Mouse (Mus musculus) gastrocnemius, postnatal 36 days (tissue): ENCODE results near the gene Smad3. TPM values are rescaled to one million over a fixed set of nuclear protein-coding genes. Genes with fewer than 3 reads are reported as not detected.

ENCODE experiments used
- DNase-seq, 2 experiments: peaks; one replicate each; pipeline ENCODE4 v3.0.0; 2022
- intact Hi-C: fragments of 180-260 bp; cut with DNase I; formaldehyde crosslinking; loops from one replicate; pipeline ENCODE4 v1.15.1; 2025
- total RNA-seq, 2 experiments: library from RNA; stranded (reverse); gene quantifications; 2 replicates each; pipeline ENCODE4 v1.2.3; 2021

The Smad3 gene
- total RNA-seq, 2 experiments from 2014 or later: 46.3 to 56.9 TPM

GRCm38 (mm10) chr9:63776735-63777134 is 18.9 kb upstream of the Smad3 start:
- no peak for DNase-seq
- intact Hi-C loops: no loop called here

- intact Hi-C loops: loop anchor here (5.0 kb wide), 1 partner anchor 62 kb away; no protein-coding TSS in a partner anchor
Observed at GRCm38 (mm10) chr9:63774854-63775483, 17.2 kb upstream of the Smad3 start.

GRCm38 (mm10) chr9:63772452-63772851 is 14.7 kb upstream of the Smad3 start:
- no peak for DNase-seq
- intact Hi-C loops: loop anchor here (5.0 kb wide), 1 partner anchor 65 kb away; no protein-coding TSS in a partner anchor

More at GRCm38 (mm10) chr9:63774854-63775483, 17.2 kb upstream of the Smad3 start:
- no peak for DNase-seq

DNA sequence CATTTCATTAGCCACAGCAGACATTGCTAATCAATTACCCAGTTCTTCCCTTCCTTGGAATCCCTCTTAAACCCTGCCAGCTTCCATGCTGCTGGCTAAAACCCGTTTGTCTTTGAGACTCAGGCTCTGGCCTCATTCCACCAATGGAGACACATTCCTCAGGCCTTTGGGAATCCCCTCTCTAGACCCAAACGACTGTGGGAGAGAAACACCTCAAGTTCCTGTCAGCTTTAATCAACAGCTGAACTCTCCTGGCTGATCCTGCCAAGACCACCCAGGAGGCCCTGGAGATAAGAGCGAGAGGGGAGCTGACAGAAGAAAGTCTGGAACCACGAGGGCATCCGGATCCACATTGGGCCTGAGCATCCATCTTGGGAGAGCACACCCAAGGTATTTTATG is 13.9 kb upstream of the Smad3 start:
- no peak for DNase-seq
- intact Hi-C loops: loop anchor here (5.0 kb wide), 1 partner anchor 66 kb away; no protein-coding TSS in a partner anchor

DNA sequence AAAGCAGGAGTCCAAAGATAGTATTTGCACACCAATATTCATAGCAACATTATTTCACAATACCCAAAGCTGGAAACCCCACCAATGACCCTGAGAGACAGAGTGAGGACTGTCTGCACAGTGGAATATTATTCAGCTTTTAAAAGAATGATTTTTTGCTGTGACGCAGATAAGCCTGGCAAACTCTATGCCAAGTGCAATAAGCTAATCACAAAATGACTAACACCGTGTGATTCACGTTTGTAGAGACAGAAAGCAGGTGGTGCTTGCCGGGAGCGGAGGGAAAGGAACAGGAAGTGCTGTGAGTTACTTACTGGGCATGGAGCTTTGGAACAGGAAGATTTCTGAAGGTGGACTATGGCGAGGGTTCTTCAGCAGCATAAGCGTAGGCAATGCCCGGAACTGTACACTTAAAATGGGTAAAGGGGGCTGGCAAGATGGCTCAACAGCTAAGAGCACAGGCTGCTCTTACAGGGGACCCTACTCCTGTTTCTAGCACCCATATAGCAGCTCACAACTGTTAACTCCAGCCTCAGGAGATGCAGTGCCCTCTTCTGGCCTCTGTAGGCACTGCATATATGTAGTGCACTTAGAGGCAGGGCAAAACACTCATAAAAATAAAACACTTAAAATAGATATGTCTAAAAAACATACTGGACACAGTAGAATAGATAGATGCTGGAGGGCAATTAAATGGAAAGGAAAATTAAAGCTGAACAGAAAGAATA is 3.7 kb upstream of the Smad3 start:
- no peak for DNase-seq
- intact Hi-C loops: loop anchor here (5.0 kb wide), 1 partner anchor 81 kb away; no protein-coding TSS in a partner anchor

DNA sequence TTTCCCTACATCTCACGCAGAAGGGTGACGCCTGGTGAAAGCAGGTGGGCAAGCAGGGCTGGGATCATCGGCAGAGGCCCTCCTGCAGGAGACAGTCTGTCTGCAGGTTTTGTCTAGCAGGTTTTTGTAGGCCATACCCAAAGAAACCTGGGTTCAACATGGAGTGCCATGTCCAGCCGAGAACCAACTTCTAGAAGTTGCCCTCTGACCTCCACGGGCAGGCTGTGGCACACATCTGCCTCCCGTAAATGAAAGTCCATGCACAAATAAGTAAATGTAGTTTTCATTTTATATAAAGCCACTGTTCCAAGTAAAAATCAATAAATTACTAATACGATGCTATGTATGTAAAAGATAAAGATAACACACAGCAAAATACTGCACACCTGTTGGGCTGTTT is 3.0 kb upstream of the Smad3 start:
- no peak for DNase-seq
- intact Hi-C loops: loop anchor here (5.0 kb wide), 1 partner anchor 82 kb away; no protein-coding TSS in a partner anchor

DNA sequence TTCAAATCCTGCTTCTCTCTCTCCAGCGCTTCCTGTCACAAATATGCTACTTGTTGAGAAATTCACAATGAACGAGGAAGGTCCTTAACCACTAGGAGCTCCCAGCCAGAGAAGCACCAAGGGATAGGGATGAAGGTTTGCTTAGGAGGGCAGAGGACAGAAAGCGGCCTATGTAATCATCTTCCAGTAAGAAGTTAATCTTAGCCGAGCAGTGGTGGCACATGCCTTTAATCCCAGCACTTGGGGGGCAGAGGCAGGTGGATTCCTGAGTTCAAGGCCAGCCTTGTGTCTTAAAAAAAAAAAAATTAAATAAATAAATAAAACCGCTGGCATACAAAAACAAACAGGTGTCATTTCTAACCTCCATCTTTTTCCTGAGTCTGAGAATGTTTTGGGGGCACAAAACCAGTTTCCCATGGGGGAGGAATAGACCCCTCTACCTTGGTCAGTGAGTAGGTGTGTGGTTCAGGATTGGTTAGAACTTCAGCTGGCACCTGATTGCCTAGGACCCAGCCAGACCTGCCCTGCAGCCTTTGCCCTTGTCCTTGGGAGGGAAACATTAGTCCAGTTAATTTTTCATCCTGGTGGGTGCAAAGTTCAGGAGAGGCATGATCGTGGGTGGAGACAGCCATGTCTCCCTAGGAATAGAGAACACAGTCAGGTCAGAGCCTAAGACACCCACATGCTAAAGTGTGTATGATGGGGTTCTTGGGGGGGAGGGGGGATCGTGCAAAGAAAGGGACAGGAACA is 2.4 kb upstream of the Smad3 start:
- intact Hi-C loops: loop anchor here (2.0 to 5.0 kb wide), 2 partner anchors 21 to 82 kb away; no protein-coding TSS in a partner anchor
- no peak for DNase-seq

GRCm38 (mm10) chr9:63758641-63759391 is 1.0 kb upstream of the Smad3 start:
- intact Hi-C loops: loop anchor here (2.0 kb wide), 1 partner anchor 22 kb away; no protein-coding TSS in a partner anchor
- no peak for DNase-seq

- DNase-seq: no peak
- intact Hi-C loops: loop anchor here (2.0 kb wide), 1 partner anchor 93 kb away; no protein-coding TSS in a partner anchor
Observed at GRCm38 (mm10) chr9:63757462-63757772, 377 bp downstream of the Smad3 start.

DNA sequence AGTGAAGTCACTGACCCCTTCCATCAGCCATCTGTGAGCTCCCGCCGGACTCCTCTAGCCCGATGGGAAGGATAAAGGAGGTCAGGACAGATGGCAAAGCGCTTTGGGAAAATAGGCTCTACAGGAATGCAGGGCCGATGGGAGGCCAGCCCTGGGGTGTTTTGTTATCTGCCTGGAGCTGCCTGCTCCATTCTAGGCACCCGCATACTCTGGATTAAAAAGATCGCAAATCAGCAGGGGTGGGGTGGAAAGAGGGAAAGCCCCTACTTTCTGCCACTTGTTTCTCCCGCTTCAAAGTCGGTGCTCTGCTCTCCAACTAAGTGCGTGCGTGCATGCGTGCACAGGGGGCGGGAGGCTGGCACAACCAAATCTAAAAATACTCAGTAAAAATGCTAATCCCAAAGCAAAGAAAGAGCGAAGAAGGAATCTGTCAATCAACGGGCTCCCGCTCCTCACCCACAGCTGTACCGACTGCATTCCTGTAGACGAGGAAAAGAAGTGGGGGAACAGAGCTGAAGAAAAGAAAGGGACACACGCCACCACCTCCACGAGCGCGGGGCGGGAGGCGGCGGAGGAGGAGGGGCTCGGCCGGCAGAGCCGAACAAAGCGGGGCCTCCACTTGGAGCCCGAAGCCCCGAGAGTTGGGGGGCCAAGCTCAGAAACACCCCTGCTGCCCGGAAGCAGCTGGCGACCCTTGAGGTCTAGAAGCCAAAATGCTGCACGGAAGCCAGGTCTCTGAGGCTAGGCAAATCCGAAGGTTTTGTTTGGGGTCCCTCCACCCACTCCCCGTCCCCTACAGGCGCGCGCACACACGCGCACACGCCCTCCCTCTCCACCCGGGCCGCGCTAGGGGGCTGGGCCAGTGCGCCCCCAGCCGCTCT is 973 bp downstream of the Smad3 start:
- intact Hi-C loops: loop anchor here (2.0 kb wide), 1 partner anchor 92 kb away; no protein-coding TSS in a partner anchor
- no peak for DNase-seq

GRCm38 (mm10) chr9:63755671-63756543 is 1.9 kb downstream of the Smad3 start:
- DNase-seq: no peak
- intact Hi-C loops: loop anchor here (2.0 kb wide), 3 partner anchors 49 to 105 kb away; no protein-coding TSS in a partner anchor

GRCm38 (mm10) chr9:63754556-63755510 is 3.0 kb downstream of the Smad3 start:
- intact Hi-C loops: loop anchor here (2.0 kb wide), 2 partner anchors 48 to 104 kb away; no protein-coding TSS in a partner anchor
- DNase-seq: peak in 1 of 2 experiments; percentile 19

DNA sequence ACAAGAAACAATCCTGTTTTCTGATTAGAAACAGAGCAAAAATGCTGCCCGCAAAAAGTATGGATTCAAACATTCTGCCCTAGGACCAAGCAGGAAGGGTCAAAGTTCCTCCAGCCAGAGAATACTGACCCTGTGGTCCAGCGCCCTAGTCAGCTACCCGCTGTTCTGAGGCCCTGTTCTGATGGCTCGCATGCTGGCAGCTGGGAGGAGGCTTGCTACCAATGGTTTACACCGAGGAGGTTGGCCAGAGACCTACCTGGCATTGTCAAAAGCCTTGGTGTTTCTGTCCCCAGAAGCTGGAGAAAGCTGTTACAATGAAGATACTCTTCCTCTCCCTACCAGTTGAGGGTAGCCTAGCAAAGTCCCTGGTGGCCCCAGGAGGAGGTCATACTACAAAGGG is 3.8 kb downstream of the Smad3 start:
- DNase-seq: no peak
- intact Hi-C loops: loop anchor here (2.0 kb wide), 2 partner anchors 47 to 103 kb away; no protein-coding TSS in a partner anchor

- intact Hi-C loops: no loop called here
- DNase-seq: no peak
Observed at GRCm38 (mm10) chr9:63753359-63753758, 4.4 kb downstream of the Smad3 start.

DNA sequence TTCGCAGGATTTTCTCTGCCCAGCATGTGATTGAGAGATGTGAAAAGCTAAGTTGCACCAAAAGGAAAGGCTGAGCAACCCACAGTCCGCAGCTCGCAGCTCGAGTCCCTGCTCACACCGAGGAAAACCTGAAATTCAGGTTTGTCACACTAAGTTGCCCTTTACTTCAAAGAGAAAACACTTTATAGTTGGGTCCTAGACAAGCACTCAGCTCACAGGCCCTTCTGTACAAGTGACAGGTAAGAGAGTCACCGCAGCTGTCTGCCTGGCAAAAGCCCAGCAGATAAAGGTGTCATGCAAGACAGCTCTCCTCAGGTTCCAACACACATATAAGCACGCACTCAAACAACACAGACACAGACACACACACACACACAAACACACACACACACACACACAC is 5.2 kb downstream of the Smad3 start:
- no peak for DNase-seq
- intact Hi-C loops: no loop called here

- no peak for DNase-seq
- intact Hi-C loops: no loop called here
Observed at GRCm38 (mm10) chr9:63751325-63751724, 6.5 kb downstream of the Smad3 start.
